Mouse (Mus musculus) T-cell, adult 2 months (primary cell): ENCODE data around the gene Gm10065.
"Not testable (repeated sequence)": the region's sequence is repeated elsewhere in the genome, so short reads cannot be mapped to it uniquely, and the experiment has no call there.

Experiments used
- DNase-seq: peaks from one replicate; pipeline ENCODE4 v3.0.0; 2022; ENCODE audit warnings: low spot score

Gene Gm10065

GRCm38 (mm10) chr13:21478759-21479670, at the start of gene Gm10065, which contains the start of gene Zkscan4:
Gene Gm10065, minus strand, starts transcription at chr13:21479441.
Gene Zkscan4, plus strand, starts transcription at chr13:21478907.
- DNase-seq = not testable (repeated sequence)

- peak; percentile 73 for DNase-seq
Measured at GRCm38 (mm10) chr13:21506221-21506649, 27.0 kb upstream of the Gm10065 start.

- no peak for DNase-seq
Measured at GRCm38 (mm10) chr13:21502296-21502695, 23.1 kb upstream of the Gm10065 start.

GRCm38 (mm10) chr13:21501182-21501581, 21.9 kb upstream of the Gm10065 start, which contains the start of gene Gm11273:
Gene Gm11273, minus strand, starts transcription at chr13:21501418.
- not testable (repeated sequence) for DNase-seq

- peak; percentile 6 for DNase-seq
Measured at GRCm38 (mm10) chr13:21495080-21495479, 15.8 kb upstream of the Gm10065 start, which contains the start of gene AK157302. Gene AK157302, plus strand, starts transcription at chr13:21495223.

GRCm38 (mm10) chr13:21492847-21493246, 13.6 kb upstream of the Gm10065 start:
- DNase-seq = no peak

- DNase-seq = no peak
Measured at GRCm38 (mm10) chr13:21486881-21487280, 7.6 kb upstream of the Gm10065 start.

- DNase-seq = no peak
Measured at GRCm38 (mm10) chr13:21472427-21472826, 6.8 kb downstream of the Gm10065 start.

GRCm38 (mm10) chr13:21469097-21469496, 10.1 kb downstream of the Gm10065 start:
- DNase-seq = no peak

- peak; percentile 42 for DNase-seq
Measured at GRCm38 (mm10) chr13:21468061-21469019, 10.9 kb downstream of the Gm10065 start, which contains the start of gene Nkapl. Gene Nkapl, minus strand, starts transcription at chr13:21468509.

GRCm38 (mm10) chr13:21467336-21467735, 11.9 kb downstream of the Gm10065 start:
- DNase-seq = no peak

- not testable (repeated sequence) for DNase-seq
Measured at GRCm38 (mm10) chr13:21462516-21462915, 16.7 kb downstream of the Gm10065 start.

- DNase-seq = no peak
Measured at GRCm38 (mm10) chr13:21456347-21456746, 22.9 kb downstream of the Gm10065 start.

- DNase-seq = no peak
Measured at GRCm38 (mm10) chr13:21454133-21454532, 25.1 kb downstream of the Gm10065 start.

GRCm38 (mm10) chr13:21453449-21453848, 25.8 kb downstream of the Gm10065 start, which contains the start of gene Zscan26:
Gene Zscan26, minus strand, starts transcription at chr13:21453730.
- DNase-seq = peak; percentile 70

GRCm38 (mm10) chr13:21453042-21453441, 26.2 kb downstream of the Gm10065 start:
- DNase-seq = no peak

- DNase-seq = no peak
Measured at GRCm38 (mm10) chr13:21447856-21448614, 31.2 kb downstream of the Gm10065 start.

GRCm38 (mm10) chr13:21446796-21447195, 32.4 kb downstream of the Gm10065 start:
- no peak for DNase-seq

- no peak for DNase-seq
Measured at GRCm38 (mm10) chr13:21441207-21441572, 38.1 kb downstream of the Gm10065 start.

- peak; percentile 60 for DNase-seq
Measured at GRCm38 (mm10) chr13:21440503-21441206, 38.6 kb downstream of the Gm10065 start, which contains the start of gene Pgbd1. Gene Pgbd1, minus strand, starts transcription at chr13:21441058.
